Mouse (Mus musculus) right cerebral cortex, postnatal 14 days (tissue): Measurements from ENCODE around the gene Hadhb.

Experiments
- DNase-seq: peaks from one replicate; pipeline ENCODE4 v3.0.0; 2022

Gene Hadhb

GRCm38 (mm10) chr5:30131246-30131645 is 23.8 kb upstream of the Hadhb start:
- no peak for DNase-seq

- no peak for DNase-seq
Observed at GRCm38 (mm10) chr5:30132173-30132572, 22.9 kb upstream of the Hadhb start.

- no peak for DNase-seq
Observed at GRCm38 (mm10) chr5:30135711-30136231, 19.3 kb upstream of the Hadhb start.

- no peak for DNase-seq
Observed at GRCm38 (mm10) chr5:30137271-30137670, 17.8 kb upstream of the Hadhb start.

- no peak for DNase-seq
Observed at GRCm38 (mm10) chr5:30138193-30138592, 16.9 kb upstream of the Hadhb start.

GRCm38 (mm10) chr5:30146526-30146925 is 8.5 kb upstream of the Hadhb start:
- DNase-seq: no peak

- DNase-seq: no peak
Observed at GRCm38 (mm10) chr5:30148133-30148920, 6.7 kb upstream of the Hadhb start.

- DNase-seq: no peak
Observed at GRCm38 (mm10) chr5:30152007-30152406, 3.0 kb upstream of the Hadhb start.

- DNase-seq: no peak
Observed at GRCm38 (mm10) chr5:30152413-30152812, 2.6 kb upstream of the Hadhb start.

GRCm38 (mm10) chr5:30153222-30153621 is 1.8 kb upstream of the Hadhb start:
- DNase-seq: no peak

GRCm38 (mm10) chr5:30154013-30154412 is 1.0 kb upstream of the Hadhb start:
- no peak for DNase-seq

GRCm38 (mm10) chr5:30155395-30155792 is 346 bp downstream of the Hadhb start:
- DNase-seq: no peak

GRCm38 (mm10) chr5:30155821-30156629 is 977 bp downstream of the Hadhb start:
- no peak for DNase-seq

GRCm38 (mm10) chr5:30159601-30160000 is 4.6 kb downstream of the Hadhb start:
- DNase-seq: no peak

- DNase-seq: no peak
Observed at GRCm38 (mm10) chr5:30161836-30162235, 6.8 kb downstream of the Hadhb start.

GRCm38 (mm10) chr5:30162339-30162738 is 7.3 kb downstream of the Hadhb start:
- DNase-seq: no peak

GRCm38 (mm10) chr5:30165234-30165946 is 10.3 kb downstream of the Hadhb start:
- DNase-seq: no peak

- DNase-seq: no peak
Observed at GRCm38 (mm10) chr5:30170303-30170940, 15.4 kb downstream of the Hadhb start.

- no peak for DNase-seq
Observed at GRCm38 (mm10) chr5:30172115-30172514, 17.1 kb downstream of the Hadhb start.

- no peak for DNase-seq
Observed at GRCm38 (mm10) chr5:30172931-30173692, 18.1 kb downstream of the Hadhb start.

- DNase-seq: no peak
Observed at GRCm38 (mm10) chr5:30175811-30176210, 20.8 kb downstream of the Hadhb start.
